Mouse (Mus musculus): ENCODE data around the gene Epha6.

The Epha6 gene

GRCm38 (mm10) chr16:60605061-60605831 lies at the start of gene Epha6:
Gene Epha6 (minus strand): TSS chr16:60605531.
- DNase-seq = peak; percentile 48

GRCm38 (mm10) chr16:60651716-60652115 lies 46.4 kb upstream of the Epha6 start:
- peak; percentile 1 for DNase-seq

GRCm38 (mm10) chr16:60628091-60628490 lies 22.8 kb upstream of the Epha6 start:
- DNase-seq = no peak

- peak; percentile 69 for DNase-seq
These were observed 677 bp upstream of the Epha6 start for GRCm38 (mm10) chr16:60605832-60606583.

GRCm38 (mm10) chr16:60604613-60605012 lies 718 bp downstream of the Epha6 start:
- DNase-seq = peak; percentile 12

GRCm38 (mm10) chr16:60585322-60585721 lies 20.0 kb downstream of the Epha6 start:
- no peak for DNase-seq

- no peak for DNase-seq
These were observed 20.6 kb downstream of the Epha6 start for GRCm38 (mm10) chr16:60584695-60585094.

- DNase-seq = no peak
These were observed 34.8 kb downstream of the Epha6 start for GRCm38 (mm10) chr16:60570546-60570945.

GRCm38 (mm10) chr16:60544385-60544784 lies 60.9 kb downstream of the Epha6 start:
- DNase-seq = peak; percentile 11

GRCm38 (mm10) chr16:60538233-60538632 lies 67.1 kb downstream of the Epha6 start:
- no peak for DNase-seq

- no peak for DNase-seq
These were observed 95.6 kb downstream of the Epha6 start for GRCm38 (mm10) chr16:60509707-60510106.

GRCm38 (mm10) chr16:60499567-60499966 lies 105.8 kb downstream of the Epha6 start:
- DNase-seq = no peak

GRCm38 (mm10) chr16:60475776-60476175 lies 129.6 kb downstream of the Epha6 start:
- DNase-seq = peak; percentile 65

- no peak for DNase-seq
These were observed 137.0 kb downstream of the Epha6 start for GRCm38 (mm10) chr16:60468200-60468785.

- no peak for DNase-seq
These were observed 170.0 kb downstream of the Epha6 start for GRCm38 (mm10) chr16:60435283-60435682.

GRCm38 (mm10) chr16:60434241-60434640 lies 171.1 kb downstream of the Epha6 start:
- DNase-seq = no peak

GRCm38 (mm10) chr16:60395306-60395705 lies 210.0 kb downstream of the Epha6 start:
- DNase-seq = peak; percentile 87

- DNase-seq = no peak
These were observed 212.4 kb downstream of the Epha6 start for GRCm38 (mm10) chr16:60392961-60393360.

GRCm38 (mm10) chr16:60375147-60375546 lies 230.2 kb downstream of the Epha6 start:
- DNase-seq = no peak

GRCm38 (mm10) chr16:60283963-60284362 lies 321.4 kb downstream of the Epha6 start:
- no peak for DNase-seq

GRCm38 (mm10) chr16:60274109-60274508 lies 331.2 kb downstream of the Epha6 start:
- no peak for DNase-seq

GRCm38 (mm10) chr16:60266367-60267351 lies 338.7 kb downstream of the Epha6 start:
- DNase-seq = no peak

Data from layer of hippocampus, adult 9-11 months (tissue).